Mouse (Mus musculus) MEL (cell line): Measurements from ENCODE around the gene Rprd1b. TPM values are rescaled to one million over a fixed set of nuclear protein-coding genes. Genes with fewer than 3 reads are reported as not detected.

ENCODE experiments used
- DNase-seq: peaks from one replicate; pipeline ENCODE4 v3.0.0; 2011; ENCODE audit warnings: low read depth, low spot score
- H3K27ac ChIP-seq: 2 replicates; pipeline ENCODE4 v1.5.1; 2012; ENCODE audit warnings: low read depth, mild to moderate bottlenecking, control low read depth, low read length, moderate library complexity; ENCODE audit not compliant: control insufficient read depth
- H3K27me3 ChIP-seq, 2 experiments: fragments of 150-350 bp in 1 of 2; sonication (generic) in 1 of 2; 2 replicates each; pipeline ENCODE4 v1.6.1; 2012; ENCODE audit warnings: low read length in 2 of 2, mild to moderate bottlenecking in 2 of 2, improper control_type of control experiment in 1 of 2, moderate library complexity in 1 of 2; ENCODE audit not compliant: insufficient read depth in 2 of 2, control insufficient read depth in 1 of 2
- H3K36me3 ChIP-seq, 2 experiments: 2 replicates each; pipeline ENCODE4 v1.6.1; 2012 to 2014; ENCODE audit warnings: low read length in 2 of 2, improper control_type of control experiment in 1 of 2, inconsistent platforms in 1 of 2, mild to moderate bottlenecking in 1 of 2; ENCODE audit not compliant: insufficient read depth in 2 of 2, control insufficient read depth in 1 of 2
- H3K4me1 ChIP-seq, 2 experiments: fragments of 150-350 bp in 1 of 2; sonication (generic) in 1 of 2; 2 replicates each; pipeline ENCODE4 v1.6.1; 2012; ENCODE audit warnings: low read length in 2 of 2, improper control_type of control experiment in 1 of 2, mild to moderate bottlenecking in 1 of 2; ENCODE audit not compliant: insufficient read depth in 2 of 2, control insufficient read depth in 1 of 2
- H3K4me3 ChIP-seq, 2 experiments: fragments of 150-350 bp in 1 of 2; sonication (generic) in 1 of 2; 2 replicates each; pipeline ENCODE4 v1.5.1; 2012; ENCODE audit warnings: low read depth in 2 of 2, low read length in 2 of 2, mild to moderate bottlenecking in 2 of 2, moderate library complexity in 2 of 2, control low read depth in 1 of 2, improper control_type of control experiment in 1 of 2; ENCODE audit not compliant: control insufficient read depth in 1 of 2, insufficient read depth in 1 of 2
- H3K79me2 ChIP-seq: 2 replicates; pipeline ENCODE4 v1.6.1; 2012; ENCODE audit warnings: mild to moderate bottlenecking, low read length, moderate library complexity; ENCODE audit not compliant: control insufficient read depth, poor library complexity, insufficient read depth
- H3K9ac ChIP-seq: 2 replicates; pipeline ENCODE4 v1.6.1; 2012; ENCODE audit warnings: low read depth, mild to moderate bottlenecking, control low read depth, low read length, moderate library complexity; ENCODE audit not compliant: control insufficient read depth, poor library complexity, severe bottlenecking
- H3K9me3 ChIP-seq: fragments of 150-350 bp; sonication (generic); replicated peaks from 2 replicates; pipeline ENCODE4 v1.6.1; 2012; ENCODE audit warnings: mild to moderate bottlenecking, low read length, improper control_type of control experiment, moderate library complexity; ENCODE audit not compliant: insufficient read depth
- CHD1 ChIP-seq: IDR thresholded peaks from 2 replicates; pipeline ENCODE4 v1.6.1; 2012; ENCODE audit warnings: low read depth, mild to moderate bottlenecking, inconsistent platforms, low read length, improper control_type of control experiment
- ELF1 ChIP-seq: IDR thresholded peaks from 2 replicates; pipeline ENCODE4 v1.6.1; 2014; ENCODE audit warnings: low read depth, mild to moderate bottlenecking, inconsistent platforms, low read length, improper control_type of control experiment, moderate library complexity
- EP300 ChIP-seq, 2 experiments: IDR thresholded peaks; 2 replicates each; pipeline ENCODE4 v1.6.1; 2011; ENCODE audit warnings: improper control_type of control experiment in 2 of 2, low read length in 2 of 2, low read depth in 1 of 2, mild to moderate bottlenecking in 1 of 2
- GATA1 ChIP-seq: IDR thresholded peaks from 2 replicates; pipeline ENCODE4 v1.6.1; 2011; ENCODE audit warnings: low read depth, low read length, improper control_type of control experiment
- MAFK ChIP-seq: IDR thresholded peaks from 2 replicates; pipeline ENCODE4 v1.6.1; 2011; ENCODE audit warnings: low read depth, mild to moderate bottlenecking, low read length, improper control_type of control experiment, borderline replicate concordance
- MAZ ChIP-seq: IDR thresholded peaks from 2 replicates; pipeline ENCODE4 v1.6.1; 2012; ENCODE audit warnings: low read depth, mild to moderate bottlenecking, inconsistent platforms, low read length, improper control_type of control experiment
- MYB ChIP-seq: IDR thresholded peaks from 2 replicates; pipeline ENCODE4 v1.6.1; 2011; ENCODE audit warnings: mild to moderate bottlenecking, low read depth, low read length, improper control_type of control experiment
- NELFE ChIP-seq: IDR thresholded peaks from 2 replicates; pipeline ENCODE4 v1.6.1; 2011; ENCODE audit warnings: low read depth, low read length, improper control_type of control experiment
- NRF1 ChIP-seq: IDR thresholded peaks from 2 replicates; pipeline ENCODE4 v1.6.1; 2014; ENCODE audit warnings: low read depth, mild to moderate bottlenecking, inconsistent platforms, low read length, improper control_type of control experiment, moderate library complexity; ENCODE audit not compliant: poor library complexity, insufficient read depth, severe bottlenecking
- POLR2AphosphoS2 ChIP-seq: IDR thresholded peaks from 2 replicates; pipeline ENCODE4 v1.6.1; 2011; ENCODE audit warnings: low read length, improper control_type of control experiment
- POLR2AphosphoS5 ChIP-seq: IDR thresholded peaks from 2 replicates; pipeline ENCODE4 v1.6.1; 2012; ENCODE audit warnings: low read depth, borderline replicate concordance, mild to moderate bottlenecking, inconsistent platforms, low read length, moderate library complexity, mixed read lengths
- RAD21 ChIP-seq: IDR thresholded peaks from 2 replicates; pipeline ENCODE4 v1.6.1; 2011; ENCODE audit warnings: mild to moderate bottlenecking, low read depth, low read length, improper control_type of control experiment
- RCOR1 ChIP-seq: IDR thresholded peaks from 2 replicates; pipeline ENCODE4 v1.6.1; 2012; ENCODE audit warnings: low read depth, mild to moderate bottlenecking, inconsistent platforms, low read length, improper control_type of control experiment
- SIN3A ChIP-seq: IDR thresholded peaks from 2 replicates; pipeline ENCODE4 v1.6.1; 2012; ENCODE audit warnings: low read length, improper control_type of control experiment, inconsistent platforms
- TCF12 ChIP-seq: IDR thresholded peaks from 2 replicates; pipeline ENCODE4 v1.6.1; 2014; ENCODE audit warnings: low read depth, mild to moderate bottlenecking, inconsistent platforms, low read length, improper control_type of control experiment, moderate library complexity
- USF2 ChIP-seq, 2 experiments: IDR thresholded peaks; 2 replicates each; pipeline ENCODE4 v1.6.1; 2011 to 2012; ENCODE audit warnings: improper control_type of control experiment in 2 of 2, low read length in 2 of 2, borderline replicate concordance in 1 of 2, inconsistent platforms in 1 of 2, low read depth in 1 of 2, mild to moderate bottlenecking in 1 of 2; ENCODE audit not compliant: insufficient read depth in 1 of 2
- ZMIZ1 ChIP-seq: IDR thresholded peaks from 2 replicates; pipeline ENCODE4 v1.6.1; 2012; ENCODE audit warnings: low read depth, mild to moderate bottlenecking, inconsistent platforms, low read length, improper control_type of control experiment, moderate library complexity
- polyA plus RNA-seq, 2 experiments: library from polyadenylated mRNA; stranded (reverse) in 1 of 2; unstranded in 1 of 2; fragments of >175 nt in 1 of 2; fragments of >200 nt in 1 of 2; gene quantifications; 2 replicates each; pipeline versions ENCODE4 v1.2.1 to v1.2.4; 2012; ENCODE audit warnings: low replicate concordance in 2 of 2, low read depth in 1 of 2; ENCODE audit not compliant: insufficient read length in 2 of 2, insufficient read depth in 1 of 2, missing spikeins in 1 of 2
- total RNA-seq: library from RNA; depleted of rRNA; stranded (reverse); fragments of 300-350 nt; gene quantifications from 2 replicates; pipeline ENCODE4 v1.2.3, GENCODE M21; 2012

Rprd1b gene
- total and polyA plus RNA-seq, 3 experiments = 14.2 to 35.1 TPM; not detected in 1

DNA sequence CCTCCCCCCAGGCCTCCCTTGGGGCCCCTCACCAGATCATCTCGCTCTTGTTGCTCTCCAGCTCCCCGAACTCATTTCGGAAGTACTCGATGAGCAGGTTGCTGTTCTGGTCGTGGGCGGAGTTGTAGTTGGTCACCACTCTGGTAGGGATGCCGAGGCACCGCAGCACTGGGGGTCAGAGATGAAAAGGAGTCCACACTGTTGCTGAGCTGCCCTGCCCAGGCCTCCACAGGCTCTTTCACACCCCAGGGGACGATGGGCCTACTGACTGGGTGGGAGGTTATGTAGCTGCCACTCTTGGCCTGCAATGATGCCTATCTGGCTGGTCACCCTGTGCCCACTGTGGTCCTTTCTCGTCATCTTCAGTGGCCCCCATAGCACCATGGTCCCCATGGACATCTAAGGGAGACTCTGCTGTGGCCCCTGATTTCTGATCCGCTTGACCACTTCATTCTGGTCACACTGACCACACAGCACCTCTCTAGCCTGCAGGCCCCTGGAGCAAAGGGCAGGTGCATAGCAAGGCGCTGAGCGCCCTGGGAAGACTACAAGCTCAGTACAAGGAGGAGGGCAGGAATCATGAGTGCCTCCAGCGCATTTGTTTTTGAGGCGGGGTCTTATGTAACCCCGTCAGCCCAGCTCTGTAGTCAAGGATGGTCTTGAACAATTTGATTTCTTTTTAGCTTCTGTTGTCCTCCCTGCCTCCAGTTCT lies 101.2 kb downstream of the Rprd1b start:
- Histone ChIP-seq H3K27me3 (no peaks in the 10 kb centered on the region), H3K27ac (no peak overlapping the region), H3K9ac (no peak overlapping the region), H3K9me3 (no peaks in the 10 kb centered on the region), H3K4me1 (no peaks in the 10 kb centered on the region), H3K36me3 (no peaks in the 10 kb centered on the region), H3K4me3 (no peak overlapping the region), H3K79me2 (no peaks in the 10 kb centered on the region)
- no peak for DNase-seq
- no peak for TF ChIP-seq USF2 (IDR thresholded peaks at IDR 0.05; ENCODE audit: borderline replicate concordance in 1 of 2, insufficient read depth in 1 of 2, low read depth in 1 of 2, low read length in 2 of 2)
- no peak for TF ChIP-seq RCOR1
- no peak for TF ChIP-seq MAZ
- TF ChIP-seq EP300 (IDR thresholded peaks at IDR 0.05; ENCODE audit: low read depth in 1 of 2, low read length in 2 of 2) = no peak
- no peak for TF ChIP-seq CHD1
- no peak for TF ChIP-seq SIN3A
- no peak for TF ChIP-seq NELFE
- TF ChIP-seq MAFK = no peak
- no peak for TF ChIP-seq ELF1
- TF ChIP-seq RAD21 = no peak
- TF ChIP-seq ZMIZ1 = no peak
- TF ChIP-seq TCF12 = no peak
- TF ChIP-seq NRF1 = no peak

DNA sequence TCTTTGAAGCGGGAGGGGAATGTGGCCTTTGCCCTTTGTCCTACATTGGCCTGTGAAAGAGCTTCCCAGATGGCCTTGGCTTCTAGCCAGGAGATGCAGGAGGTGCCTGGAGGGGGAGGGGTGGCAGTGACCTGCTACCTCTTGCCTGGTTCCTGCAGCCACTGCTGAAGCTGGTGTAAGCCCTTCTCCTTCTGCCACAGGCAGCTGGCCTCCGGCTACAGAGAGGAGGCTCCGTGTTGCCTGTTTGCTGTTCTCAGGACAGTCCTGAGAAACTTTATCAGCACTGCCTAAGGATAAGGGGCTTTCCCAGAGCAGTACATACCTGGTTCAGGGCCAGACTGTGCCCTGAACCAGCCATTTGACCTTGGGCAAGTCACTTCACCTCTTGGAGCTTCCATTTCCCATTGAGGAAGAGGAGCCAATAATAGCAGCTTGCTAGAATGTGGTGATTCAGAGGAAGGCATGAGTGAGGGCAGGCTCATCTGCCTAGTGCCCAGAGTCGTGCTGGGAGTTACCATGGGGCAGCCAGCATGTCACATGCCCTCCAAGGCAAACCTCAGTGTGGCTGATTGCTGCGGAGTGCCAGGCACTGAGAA lies 102.2 kb downstream of the Rprd1b start:
- no peaks in the 10 kb centered on the region for H3K9me3 ChIP-seq
- H3K9ac ChIP-seq = no peak overlapping the region
- no peak for TF ChIP-seq POLR2AphosphoS2
- TF ChIP-seq ZMIZ1 = no peak
- no peak for TF ChIP-seq EP300 (IDR thresholded peaks at IDR 0.05; ENCODE audit: low read depth in 1 of 2, low read length in 2 of 2)
- TF ChIP-seq NRF1 = no peak
- no peak for TF ChIP-seq GATA1
- TF ChIP-seq POLR2AphosphoS5 = no peak
- TF ChIP-seq RCOR1 = no peak
- TF ChIP-seq MYB = no peak
- no peaks in the 10 kb centered on the region for H3K4me1 ChIP-seq
- no peaks in the 10 kb centered on the region for H3K27me3 ChIP-seq
- DNase-seq = no peak
- no peaks in the 10 kb centered on the region for H3K36me3 ChIP-seq
- H3K27ac ChIP-seq = no peak overlapping the region
- H3K79me2 ChIP-seq = no peaks in the 10 kb centered on the region
- H3K4me3 ChIP-seq = no peak overlapping the region
